Mouse (Mus musculus): ENCODE results near the gene E430018J23Rik. TPM values are rescaled to one million over a fixed set of nuclear protein-coding genes. Genes with fewer than 3 reads are reported as not detected.

E430018J23Rik gene
- total and polyA plus RNA-seq, 3 experiments, result 2.1 to 2.5 TPM; not detected in 1

- TF ChIP-seq POLR2AphosphoS5 (IDR thresholded peaks at IDR 0.05; ENCODE audit: borderline replicate concordance, low read depth, low read length) (no peak), EP300 (IDR thresholded peaks at IDR 0.05; ENCODE audit: low read depth in 1 of 2, low read length in 2 of 2) (no peak), MXI1 (IDR thresholded peaks at IDR 0.05; ENCODE audit: low read depth, low read length) (no peak), HCFC1 (IDR thresholded peaks at IDR 0.05; ENCODE audit: low read depth, low read length) (no peak), GATA1 (IDR thresholded peaks at IDR 0.05; ENCODE audit: low read depth, low read length) (no peak), POLR2A (IDR thresholded peaks at IDR 0.05; ENCODE audit: control insufficient read depth in 1 of 2, insufficient read depth in 1 of 2, low read depth in 1 of 2, low read length in 2 of 2, poor library complexity in 1 of 2) (no peak), CHD2 (IDR thresholded peaks at IDR 0.05; ENCODE audit: low read length) (no peak), RCOR1 (IDR thresholded peaks at IDR 0.05; ENCODE audit: low read depth, low read length) (no peak), ZMIZ1 (IDR thresholded peaks at IDR 0.05; ENCODE audit: low read depth, low read length) (no peak), MAFK (IDR thresholded peaks at IDR 0.05; ENCODE audit: borderline replicate concordance, low read depth, low read length) (no peak), TAL1 (IDR thresholded peaks at IDR 0.05; ENCODE audit: low read length) (no peak), TCF12 (IDR thresholded peaks at IDR 0.05; ENCODE audit: low read depth, low read length) (no peak)
- Histone ChIP-seq H3K9me3 (replicated peaks; ENCODE audit: insufficient read depth, low read length) (no peaks in the 10 kb centered on the region), H3K27me3 (ENCODE audit: control insufficient read depth in 1 of 2, insufficient read depth in 2 of 2, low read length in 2 of 2) (peaks cover 0 to 1% of the 10 kb centered on the region in 2 experiments; a peak in 1 of 4 replicates), H3K36me3 (ENCODE audit: control insufficient read depth in 1 of 2, insufficient read depth in 2 of 2, low read length in 2 of 2) (peaks cover 0 to 3% of the 10 kb centered on the region in 2 experiments; a peak in 1 of 4 replicates), H3K27ac (ENCODE audit: control insufficient read depth, low read depth, low read length) (no peak overlapping the region), H3K4me3 (ENCODE audit: control insufficient read depth in 1 of 2, insufficient read depth in 1 of 2, low read depth in 2 of 2, low read length in 2 of 2) (no peak overlapping the region), H3K9ac (ENCODE audit: control insufficient read depth, low read depth, low read length, poor library complexity, severe bottlenecking) (no peak overlapping the region), H3K79me2 (ENCODE audit: control insufficient read depth, insufficient read depth, low read length, poor library complexity) (no peaks in the 10 kb centered on the region), H3K4me1 (ENCODE audit: control insufficient read depth in 1 of 2, insufficient read depth in 2 of 2, low read length in 2 of 2) (0 out of 4 replicates have a peak, but pooled peaks cover 0 to 2% of the 10 kb centered on the region in 2 experiments)
- no peak for DNase-seq (ENCODE audit: low read depth, low spot score)
These were observed 33.2 kb downstream of the E430018J23Rik start for GRCm38 (mm10) chr7:127360265-127360664.

- DNase-seq (ENCODE audit: low read depth, low spot score), result no peak
- Histone ChIP-seq H3K79me2 (ENCODE audit: control insufficient read depth, insufficient read depth, low read length, poor library complexity) (no peaks in the 10 kb centered on the region), H3K4me3 (ENCODE audit: control insufficient read depth in 1 of 2, insufficient read depth in 1 of 2, low read depth in 2 of 2, low read length in 2 of 2) (no peak overlapping the region), H3K36me3 (ENCODE audit: control insufficient read depth in 1 of 2, insufficient read depth in 2 of 2, low read length in 2 of 2) (peaks cover 0 to 3% of the 10 kb centered on the region in 2 experiments; a peak in 1 of 4 replicates), H3K4me1 (ENCODE audit: control insufficient read depth in 1 of 2, insufficient read depth in 2 of 2, low read length in 2 of 2) (0 out of 4 replicates have a peak, but pooled peaks cover 0 to 2% of the 10 kb centered on the region in 2 experiments), H3K9ac (ENCODE audit: control insufficient read depth, low read depth, low read length, poor library complexity, severe bottlenecking) (no peak overlapping the region), H3K27me3 (ENCODE audit: control insufficient read depth in 1 of 2, insufficient read depth in 2 of 2, low read length in 2 of 2) (peaks cover 0 to 1% of the 10 kb centered on the region in 2 experiments; a peak in 1 of 4 replicates), H3K27ac (ENCODE audit: control insufficient read depth, low read depth, low read length) (no peak overlapping the region), H3K9me3 (replicated peaks; ENCODE audit: insufficient read depth, low read length) (no peaks in the 10 kb centered on the region)
- TF ChIP-seq ZKSCAN1 (IDR thresholded peaks at IDR 0.05; ENCODE audit: low read depth, low read length), result no peak
- TF ChIP-seq MAX (IDR thresholded peaks at IDR 0.05; ENCODE audit: low read length), result no peak
- TF ChIP-seq HCFC1 (IDR thresholded peaks at IDR 0.05; ENCODE audit: low read depth, low read length), result no peak
- no peak for TF ChIP-seq EP300 (IDR thresholded peaks at IDR 0.05; ENCODE audit: low read depth in 1 of 2, low read length in 2 of 2)
- TF ChIP-seq ETS1 (IDR thresholded peaks at IDR 0.05; ENCODE audit: low read depth, low read length), result no peak
- TF ChIP-seq POLR2AphosphoS5 (IDR thresholded peaks at IDR 0.05; ENCODE audit: borderline replicate concordance, low read depth, low read length), result no peak
- TF ChIP-seq JUND (IDR thresholded peaks at IDR 0.05; ENCODE audit: low read depth, low read length), result no peak
- no peak for TF ChIP-seq RCOR1 (IDR thresholded peaks at IDR 0.05; ENCODE audit: low read depth, low read length)
- no peak for TF ChIP-seq SIN3A (IDR thresholded peaks at IDR 0.05; ENCODE audit: low read length)
- TF ChIP-seq CHD1 (IDR thresholded peaks at IDR 0.05; ENCODE audit: low read depth, low read length), result no peak
- TF ChIP-seq E2F4 (IDR thresholded peaks at IDR 0.05; ENCODE audit: borderline replicate concordance, low read depth, low read length), result no peak
- no peak for TF ChIP-seq SMC3 (IDR thresholded peaks at IDR 0.05; ENCODE audit: low read depth, low read length)
- TF ChIP-seq POLR2A (IDR thresholded peaks at IDR 0.05; ENCODE audit: control insufficient read depth in 1 of 2, insufficient read depth in 1 of 2, low read depth in 1 of 2, low read length in 2 of 2, poor library complexity in 1 of 2), result no peak
- no peak for TF ChIP-seq GATA1 (IDR thresholded peaks at IDR 0.05; ENCODE audit: low read depth, low read length)
- no peak for TF ChIP-seq MYC (IDR thresholded peaks at IDR 0.05; ENCODE audit: low read depth, low read length)
These were observed 35.0 kb downstream of the E430018J23Rik start for GRCm38 (mm10) chr7:127358472-127358871.
